Mouse (Mus musculus) heart, postnatal 0 days (tissue): ENCODE data around the gene Tpra1.

Experiments
- CTCF ChIP-seq: IDR thresholded peaks from 2 replicates; pipeline ENCODE4 v1.5.1; 2016; ENCODE audit warnings: antibody characterized with exemption, control low read depth, low read depth
- EP300 ChIP-seq: IDR thresholded peaks from 2 replicates; pipeline ENCODE4 v1.6.1; 2016; ENCODE audit warnings: antibody characterized with exemption, low read depth

GRCm38 (mm10) chr6:88909151-88909550 lies 7.1 kb downstream of the Tpra1 start:
- TF ChIP-seq EP300, result no peak
- TF ChIP-seq CTCF, result no peak
